Mouse (Mus musculus) ovary, adult 18-20 months (tissue): ENCODE results near the gene Cela1.

Experiments
- DNase-seq: peaks from one replicate; pipeline ENCODE4 v3.0.0; 2022; ENCODE audit warnings: low spot score, mixed read lengths

Cela1 gene

GRCm38 (mm10) chr15:100705376-100705775 is 17.7 kb upstream of the Cela1 start:
- DNase-seq, result no peak

- no peak for DNase-seq
Measured at GRCm38 (mm10) chr15:100703913-100704312, 16.2 kb upstream of the Cela1 start.

- no peak for DNase-seq
Measured at GRCm38 (mm10) chr15:100701856-100702255, 14.1 kb upstream of the Cela1 start.

GRCm38 (mm10) chr15:100701108-100701507 is 13.4 kb upstream of the Cela1 start:
- DNase-seq, result no peak

GRCm38 (mm10) chr15:100700424-100700823 is 12.7 kb upstream of the Cela1 start:
- DNase-seq, result no peak

- no peak for DNase-seq
Measured at GRCm38 (mm10) chr15:100699386-100699785, 11.7 kb upstream of the Cela1 start.

GRCm38 (mm10) chr15:100698078-100698477 is 10.4 kb upstream of the Cela1 start:
- DNase-seq, result no peak

- no peak for DNase-seq
Measured at GRCm38 (mm10) chr15:100694406-100694805, 6.7 kb upstream of the Cela1 start.

GRCm38 (mm10) chr15:100691990-100692389 is 4.3 kb upstream of the Cela1 start:
- DNase-seq, result no peak

GRCm38 (mm10) chr15:100686989-100687388 is 732 bp downstream of the Cela1 start:
- DNase-seq, result no peak

GRCm38 (mm10) chr15:100686434-100686833 is 1.3 kb downstream of the Cela1 start:
- no peak for DNase-seq

- no peak for DNase-seq
Measured at GRCm38 (mm10) chr15:100685849-100686248, 1.9 kb downstream of the Cela1 start.

GRCm38 (mm10) chr15:100685255-100685654 is 2.5 kb downstream of the Cela1 start:
- DNase-seq, result no peak

GRCm38 (mm10) chr15:100684450-100684849 is 3.3 kb downstream of the Cela1 start:
- no peak for DNase-seq

GRCm38 (mm10) chr15:100683041-100683440 is 4.7 kb downstream of the Cela1 start:
- peak; percentile 38 for DNase-seq

- no peak for DNase-seq
Measured at GRCm38 (mm10) chr15:100681770-100682169, 6.0 kb downstream of the Cela1 start.

GRCm38 (mm10) chr15:100680381-100680780 is 7.3 kb downstream of the Cela1 start:
- no peak for DNase-seq

GRCm38 (mm10) chr15:100679005-100679404 is 8.7 kb downstream of the Cela1 start:
- no peak for DNase-seq

- no peak for DNase-seq
Measured at GRCm38 (mm10) chr15:100678581-100678980, 9.1 kb downstream of the Cela1 start.

GRCm38 (mm10) chr15:100677675-100678074 is 10.0 kb downstream of the Cela1 start:
- no peak for DNase-seq

GRCm38 (mm10) chr15:100676521-100676920 is 11.2 kb downstream of the Cela1 start:
- no peak for DNase-seq

GRCm38 (mm10) chr15:100675486-100675885 is 12.2 kb downstream of the Cela1 start:
- no peak for DNase-seq

- DNase-seq, result no peak
Measured at GRCm38 (mm10) chr15:100674566-100674965, 13.2 kb downstream of the Cela1 start.

- DNase-seq, result no peak
Measured at GRCm38 (mm10) chr15:100673585-100674391, 13.9 kb downstream of the Cela1 start.
